Comparison of ENCODE assay signal across 9 mouse cellular contexts in the genomic region with DNA sequence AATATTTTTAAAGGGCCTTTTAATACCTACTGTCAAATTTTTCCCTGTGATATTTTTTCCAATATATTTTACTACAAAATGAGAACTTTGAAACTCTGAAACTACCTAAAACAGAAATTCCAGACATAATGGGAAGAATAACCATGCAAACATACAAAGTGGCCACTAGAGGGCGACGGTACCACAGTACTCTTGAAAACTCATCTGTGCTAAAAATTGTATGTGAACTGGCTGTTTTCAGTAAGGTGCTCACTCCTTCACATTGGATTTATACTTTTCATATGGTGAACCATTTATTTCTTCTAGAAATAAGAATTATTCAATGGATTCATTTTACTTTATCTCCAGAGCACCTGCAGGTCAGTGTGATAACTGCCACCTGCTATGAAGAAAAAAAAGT. TPM values are rescaled to one million over a fixed set of nuclear protein-coding genes. Genes with fewer than 3 reads are reported as not detected.
A peak's percentile ranks its signal among the peaks of the same experiment; 100 is the strongest.
DNase-seq lines count a peak whose midpoint lies in the region; ATAC-seq and TF ChIP-seq lines count a peak whose summit lies in the region.
"Had no signal": no experiment of that assay in that cellular context is flagged by ENCODE, and none has a peak within 500 bp of the region (broad histone marks: within the 10 kb centered on the region; RNA-seq: fewer than 3 reads in every experiment).

No protein-coding gene starts in this region.

- H3K27me3 ChIP-seq in heart, embryonic 12.5 days (replicated peaks), result no peaks in the 10 kb centered on the region
- H3K27me3 ChIP-seq: liver, embryonic 15.5 days had no signal

- no peaks in the 10 kb centered on the region for H3K9me3 ChIP-seq in heart, embryonic 12.5 days (replicated peaks)
- H3K9me3 ChIP-seq: liver, embryonic 15.5 days had no signal

- H3K4me3 ChIP-seq in heart, embryonic 12.5 days, result no peak overlapping the region
- H3K4me3 ChIP-seq in cortical plate, adult 2 months (ENCODE audit: insufficient read depth, low read length), result no peak overlapping the region
- H3K4me3 ChIP-seq: liver, embryonic 15.5 days had no signal

- H3K4me2 ChIP-seq in heart, embryonic 12.5 days, result no peak overlapping the region
- H3K4me2 ChIP-seq: liver, embryonic 15.5 days had no signal

- no peak overlapping the region for H3K9ac ChIP-seq in heart, embryonic 12.5 days
- H3K9ac ChIP-seq: liver, embryonic 15.5 days had no signal

- no peak for ATAC-seq in heart, embryonic 12.5 days (ENCODE audit: insufficient number of reproducible peaks, low FRiP score)
- ATAC-seq in inflammation-experienced regulatory T-cells, adult 6 months, result peak; percentile 83

- peak; percentile 48; the same call in 1 of the 2 replicates for TF ChIP-seq CTCF in cortical plate, adult 2 months (IDR thresholded peaks at IDR 0.05; ENCODE audit: extremely low read depth, insufficient read depth, low read length)

- WGBS in heart, embryonic 12.5 days, result 0% methylated on average over 2 of the region's 2 CpGs

- no peak for TF ChIP-seq POLR2A in cortical plate, adult 2 months (IDR thresholded peaks at IDR 0.05; ENCODE audit: extremely low read depth, insufficient read depth, low read length)

- H3K27ac ChIP-seq in heart, embryonic 12.5 days (ENCODE audit: poor library complexity, severe bottlenecking), result no peak overlapping the region
- H3K27ac ChIP-seq in cortical plate, adult 2 months (ENCODE audit: insufficient read depth, low read length), result no peak overlapping the region
- H3K27ac ChIP-seq: liver, embryonic 15.5 days had no signal

- H3K4me1 ChIP-seq in heart, embryonic 12.5 days (replicated peaks), result no peaks in the 10 kb centered on the region
- no peaks in the 10 kb centered on the region for H3K4me1 ChIP-seq in cortical plate, adult 2 months (ENCODE audit: control insufficient read depth, insufficient read depth, low read length)
- H3K4me1 ChIP-seq: liver, embryonic 15.5 days had no signal

- H3K36me3 ChIP-seq in heart, embryonic 12.5 days, result no peaks in the 10 kb centered on the region
- H3K36me3 ChIP-seq: liver, embryonic 15.5 days had no signal

- peak; percentile 20 for DNase-seq in heart, adult 8-10 months (ENCODE audit: low spot score)
- DNase-seq in A20 (ENCODE audit: low read depth, low spot score), result peak; percentile 54
- peak; percentile 23 to 27 for DNase-seq in adrenal gland, adult 18-20 months (ENCODE audit: low spot score in 2 of 2)
- DNase-seq in lung, postnatal 14 days, result peak; percentile 63
- DNase-seq in right cerebral cortex, postnatal 4 days, result peak; percentile 56

RNA-seq across cellular contexts. Expression of a gene that starts 41.5 kb away (rescaled TPM):
- total RNA-seq in heart, adult 8-10 months (2022), result 1 to 10 TPM; 4.4 to 5.5 (median 5.0) TPM
- polyA plus RNA-seq in heart, embryonic 12.5 days (2016; fragmentation: Nextera tagmentation; extraction: Ambion mirVana), result 16.3 and 16.8 TPM in 2 replicates
- 10 to 100 TPM in 1 of 2 experiments, 1 to 10 TPM in 1; 9.2 to 21.0 TPM for total RNA-seq in adrenal gland, adult 18-20 months (2021)
- 6.8 and 7.8 TPM in 2 replicates for polyA plus RNA-seq in cortical plate, adult 2 months (2012; rRNA removed)
- 10 to 100 TPM in 2 of 3 experiments, 1 to 10 TPM in 1; 7.8 to 29.6 (median 11.4) TPM for polyA plus RNA-seq in inflammation-experienced regulatory T-cells, adult 6 months (2017; shearing (Covaris generic))
